Mouse (Mus musculus) kidney, postnatal 36 days (tissue): Measurements from ENCODE around the gene Relb.

Experiments used
- DNase-seq, 2 experiments: peaks; one replicate each; pipeline ENCODE4 v3.0.0; 2021 to 2022; ENCODE audit warnings: mixed read lengths in 2 of 2

The Relb gene

GRCm38 (mm10) chr7:19629361-19629734 lies at the start of gene Relb:
Gene Relb, minus strand, starts transcription at chr7:19629438.
- DNase-seq: peak; percentile 92 to 97

- no peak for DNase-seq
These were observed 49.7 kb upstream of the Relb start for GRCm38 (mm10) chr7:19678901-19679300.

GRCm38 (mm10) chr7:19677872-19678271 lies 48.6 kb upstream of the Relb start, which contains the start of gene Apoc2:
Gene Apoc2, minus strand, starts transcription at chr7:19677941.
- DNase-seq: peak in 1 of 2 experiments; percentile 30

- DNase-seq: peak in 1 of 2 experiments; percentile 30
These were observed 47.4 kb upstream of the Relb start for GRCm38 (mm10) chr7:19676662-19677061.

GRCm38 (mm10) chr7:19675824-19676223 lies 46.6 kb upstream of the Relb start:
- no peak for DNase-seq

GRCm38 (mm10) chr7:19673083-19673699 lies 44.0 kb upstream of the Relb start:
- DNase-seq: no peak

- no peak for DNase-seq
These were observed 42.3 kb upstream of the Relb start for GRCm38 (mm10) chr7:19671511-19671910.

- DNase-seq: peak; percentile 96 to 98
These were observed 39.9 kb upstream of the Relb start for GRCm38 (mm10) chr7:19668947-19669721.

GRCm38 (mm10) chr7:19667434-19667833 lies 38.2 kb upstream of the Relb start:
- no peak for DNase-seq

GRCm38 (mm10) chr7:19666750-19667149 lies 37.5 kb upstream of the Relb start:
- peak in 1 of 2 experiments; percentile 45 for DNase-seq

- DNase-seq: peak; percentile 97 to 98
These were observed 36.0 kb upstream of the Relb start, which contains the start of gene Clptm1 for GRCm38 (mm10) chr7:19664955-19665841. Gene Clptm1, minus strand, starts transcription at chr7:19665033.

- DNase-seq: no peak
These were observed 35.3 kb upstream of the Relb start for GRCm38 (mm10) chr7:19664455-19664954.

GRCm38 (mm10) chr7:19663940-19664339 lies 34.7 kb upstream of the Relb start:
- DNase-seq: no peak

GRCm38 (mm10) chr7:19652614-19653013 lies 23.4 kb upstream of the Relb start:
- DNase-seq: no peak

GRCm38 (mm10) chr7:19651063-19651786 lies 22.0 kb upstream of the Relb start:
- DNase-seq: peak; percentile 38 to 58

- DNase-seq: no peak
These were observed 12.0 kb upstream of the Relb start for GRCm38 (mm10) chr7:19641223-19641622.

- DNase-seq: no peak
These were observed 6.0 kb upstream of the Relb start for GRCm38 (mm10) chr7:19635074-19635827.

GRCm38 (mm10) chr7:19634591-19634990 lies 5.4 kb upstream of the Relb start:
- no peak for DNase-seq

GRCm38 (mm10) chr7:19633855-19634254 lies 4.6 kb upstream of the Relb start:
- DNase-seq: no peak

GRCm38 (mm10) chr7:19633197-19633596 lies 4.0 kb upstream of the Relb start:
- no peak for DNase-seq

- DNase-seq: no peak
These were observed 3.5 kb upstream of the Relb start for GRCm38 (mm10) chr7:19632720-19633119.
